In genomic region chr14:16037771-16038170, GRCm38 (mm10) we compare ENCODE assay signal across 21 mouse cellular contexts.
"Had no signal": no experiment of that assay in that cellular context is flagged by ENCODE, and none has a peak within 500 bp of the region (broad histone marks: within the 10 kb centered on the region; RNA-seq: fewer than 3 reads in every experiment).

No protein-coding gene starts in this region.

- H3K27me3 ChIP-seq: heart, embryonic 13.5 days; heart, embryonic 15.5 days; hindbrain, embryonic 13.5 days; hindbrain, embryonic 15.5 days; limb, embryonic 12.5 days; liver, embryonic 13.5 days had no signal

- H3K4me1 ChIP-seq: heart, embryonic 13.5 days; heart, embryonic 15.5 days; hindbrain, embryonic 13.5 days; hindbrain, embryonic 15.5 days; limb, embryonic 10.5 days; limb, embryonic 12.5 days; liver, embryonic 13.5 days had no signal

- H3K9ac ChIP-seq: heart, embryonic 13.5 days; heart, embryonic 15.5 days; hindbrain, embryonic 13.5 days; hindbrain, embryonic 15.5 days; limb, embryonic 12.5 days; liver, embryonic 13.5 days had no signal

- H3K36me3 ChIP-seq: heart, embryonic 13.5 days; heart, embryonic 15.5 days; hindbrain, embryonic 13.5 days; hindbrain, embryonic 15.5 days; limb, embryonic 10.5 days; limb, embryonic 12.5 days; liver, embryonic 13.5 days had no signal

- H3K9me3 ChIP-seq: heart, embryonic 13.5 days; heart, embryonic 15.5 days; hindbrain, embryonic 13.5 days; hindbrain, embryonic 15.5 days; limb, embryonic 10.5 days; limb, embryonic 12.5 days; liver, embryonic 13.5 days had no signal

- H3K27ac ChIP-seq: heart, embryonic 13.5 days; heart, embryonic 15.5 days; hindbrain, embryonic 13.5 days; hindbrain, embryonic 15.5 days; hindbrain, postnatal 0 days; left cerebral cortex, adult 2 months; limb, embryonic 10.5 days; limb, embryonic 12.5 days; liver, embryonic 13.5 days had no signal

- H3K4me3 ChIP-seq: heart, embryonic 13.5 days; heart, embryonic 15.5 days; hindbrain, embryonic 13.5 days; hindbrain, embryonic 15.5 days; left cerebral cortex, adult 2 months; limb, embryonic 10.5 days; limb, embryonic 12.5 days; liver, embryonic 13.5 days had no signal

- DNase-seq: gastrocnemius, postnatal 14 days; gastrocnemius, postnatal 36 days; heart, adult 18-20 months; heart, postnatal 14 days; heart, postnatal 36 days; kidney, adult 18-20 months; kidney, adult 8-10 months; kidney, postnatal 10 days; kidney, postnatal 25 days; kidney, postnatal 4 days; layer of hippocampus, adult 9-11 months; liver; liver, embryonic 13.5 days had no signal
